Mouse (Mus musculus) C2C12 (cell line): ENCODE data around the gene Pik3cd. TPM values are rescaled to one million over a fixed set of nuclear protein-coding genes. Genes with fewer than 3 reads are reported as not detected.

Experiments used
- H3K27me3 ChIP-seq: one replicate; pipeline ENCODE4 v1.6.1; 2011; ENCODE audit not compliant: control insufficient read depth, insufficient read depth, insufficient read length
- H3K36me3 ChIP-seq: one replicate; pipeline ENCODE4 v1.6.1; 2011; ENCODE audit not compliant: control insufficient read depth, insufficient read depth
- H3K4me3 ChIP-seq: one replicate; pipeline ENCODE4 v1.5.1; 2011; ENCODE audit warnings: mild to moderate bottlenecking, control low read depth; ENCODE audit not compliant: poor library complexity, insufficient read depth, severe bottlenecking
- H3K79me2 ChIP-seq: one replicate; pipeline ENCODE4 v1.6.1; 2011; ENCODE audit not compliant: control insufficient read depth, insufficient read depth
- H3K79me3 ChIP-seq: one replicate; pipeline ENCODE4 v1.6.1; 2011; ENCODE audit warnings: low read depth, control low read depth
- H3ac ChIP-seq: one replicate; pipeline ENCODE3; 2011; ENCODE audit warnings: low read depth; ENCODE audit not compliant: control insufficient read depth, insufficient read length
- CEBPB ChIP-seq: IDR thresholded peaks from one replicate; pipeline ENCODE4 v1.6.1; 2011; ENCODE audit warnings: low read depth, mild to moderate bottlenecking, control low read depth, moderate library complexity
- CTCF ChIP-seq: IDR thresholded peaks from one replicate; pipeline ENCODE4 v1.5.1; 2011; ENCODE audit not compliant: control insufficient read depth, insufficient read depth, insufficient read length
- FOSL1 ChIP-seq: IDR thresholded peaks from one replicate; pipeline ENCODE4 v1.8.0; 2011; ENCODE audit warnings: mild to moderate bottlenecking, low read length; ENCODE audit not compliant: poor library complexity, insufficient read depth, severe bottlenecking
- MAX ChIP-seq: IDR thresholded peaks from one replicate; pipeline ENCODE4 v1.6.1; 2011; ENCODE audit warnings: mild to moderate bottlenecking, control low read depth
- MYOD1 ChIP-seq: IDR thresholded peaks from one replicate; pipeline ENCODE4 v1.6.1; 2011; ENCODE audit warnings: low read depth; ENCODE audit not compliant: control insufficient read depth, insufficient read length
- MYOG ChIP-seq: IDR thresholded peaks from one replicate; pipeline ENCODE4 v1.6.1; 2011; ENCODE audit not compliant: control insufficient read depth, insufficient read length; ENCODE audit errors: extremely low read depth
- USF1 ChIP-seq: IDR thresholded peaks from one replicate; pipeline ENCODE4 v1.6.1; 2011; ENCODE audit warnings: low read depth, mild to moderate bottlenecking, control low read depth, moderate library complexity
- polyA plus RNA-seq: library from polyadenylated mRNA; unstranded; fragments of >200 nt; fragmentation: generic; extraction: Trizol; gene quantifications from one replicate; pipeline ENCODE4 v1.2.1, GENCODE M21; 2012; ENCODE audit warnings: missing spikeins

Gene Pik3cd
- polyA plus RNA-seq, 1 experiment = 1.5 TPM

GRCm38 (mm10) chr4:149728810-149729209 lies 26.4 kb upstream of the Pik3cd start:
- Histone ChIP-seq H3ac (no peak overlapping the region), H3K79me2 (peaks cover 44% of the 10 kb centered on the region), H3K27me3 (no peaks in the 10 kb centered on the region), H3K79me3 (peaks cover 23% of the 10 kb centered on the region), H3K36me3 (peaks cover 20% of the 10 kb centered on the region), H3K4me3 (no peak overlapping the region)
- TF ChIP-seq USF1 (no peak), MAX (no peak), CTCF (no peak), MYOG (no peak), MYOD1 (no peak), CEBPB (no peak), FOSL1 (no peak)

- peaks cover 20% of the 10 kb centered on the region for H3K36me3 ChIP-seq
Measured at GRCm38 (mm10) chr4:149727636-149728035, 25.3 kb upstream of the Pik3cd start.

GRCm38 (mm10) chr4:149725661-149726350 lies 23.4 kb upstream of the Pik3cd start:
- Histone ChIP-seq H3K79me3 (peaks cover 3% of the 10 kb centered on the region), H3ac (peak overlapping the region; percentile 1), H3K36me3 (peaks cover 18% of the 10 kb centered on the region), H3K79me2 (peaks cover 16% of the 10 kb centered on the region), H3K4me3 (no peak overlapping the region), H3K27me3 (no peaks in the 10 kb centered on the region)
- TF ChIP-seq CTCF (peak; percentile 60), MAX (peak; percentile 33), CEBPB (no peak)

More at GRCm38 (mm10) chr4:149727636-149728035, 25.3 kb upstream of the Pik3cd start:
- Histone ChIP-seq H3K27me3 (no peaks in the 10 kb centered on the region), H3ac (no peak overlapping the region), H3K79me2 (peaks cover 34% of the 10 kb centered on the region), H3K79me3 (peaks cover 13% of the 10 kb centered on the region), H3K4me3 (no peak overlapping the region)
- TF ChIP-seq USF1 (no peak), CEBPB (no peak), MAX (no peak), MYOG (no peak), CTCF (no peak), MYOD1 (no peak), FOSL1 (no peak)

GRCm38 (mm10) chr4:149724916-149725470 lies 22.6 kb upstream of the Pik3cd start:
- Histone ChIP-seq H3K4me3 (no peak overlapping the region), H3K79me3 (peaks cover 3% of the 10 kb centered on the region), H3K36me3 (peaks cover 18% of the 10 kb centered on the region), H3K79me2 (peaks cover 14% of the 10 kb centered on the region), H3K27me3 (no peaks in the 10 kb centered on the region), H3ac (no peak overlapping the region)
- TF ChIP-seq USF1 (no peak), CTCF (no peak), MYOD1 (no peak), MAX (no peak), MYOG (no peak), FOSL1 (no peak), CEBPB (no peak)

- H3K27me3 ChIP-seq = no peaks in the 10 kb centered on the region
- H3ac ChIP-seq = no peak overlapping the region
- H3K79me3 ChIP-seq = no peaks in the 10 kb centered on the region
- peaks cover 24% of the 10 kb centered on the region for H3K36me3 ChIP-seq
- peaks cover 14% of the 10 kb centered on the region for H3K79me2 ChIP-seq
- H3K4me3 ChIP-seq = no peak overlapping the region
- TF ChIP-seq CTCF = peak; percentile 64
- no peak for TF ChIP-seq FOSL1
- TF ChIP-seq MYOD1 = peak; percentile 27
- no peak for TF ChIP-seq CEBPB
Measured at GRCm38 (mm10) chr4:149723855-149724731, 21.7 kb upstream of the Pik3cd start.
